Mouse (Mus musculus) spleen, adult 2 months (tissue): ENCODE measurements at regions not wholly inside any gene's neighbourhood (a gene's known extent, or its start where the extent isn't known, plus 50 kb on each side); places are given as distances from the start of the nearest gene placed in this dataset.

ENCODE experiments used
- DNase-seq, 2 experiments: peaks; one replicate each; pipeline versions ENCODE4 v3.0.0 to v3.0.0-alpha.2; 2012 to 2021; ENCODE audit warnings: low spot score in 2 of 2, low read depth in 1 of 2
- H3K27ac ChIP-seq: fragments of 200-500 bp; 2 replicates; pipeline ENCODE4 v1.5.1; 2012; ENCODE audit warnings: low read length, inconsistent platforms; ENCODE audit not compliant: insufficient read depth
- H3K27me3 ChIP-seq: fragments of 200-500 bp; 2 replicates; pipeline ENCODE4 v1.6.1; 2012; ENCODE audit warnings: mild to moderate bottlenecking, moderate library complexity, low read length, inconsistent platforms; ENCODE audit not compliant: control insufficient read depth, insufficient read depth
- H3K36me3 ChIP-seq: fragments of 200-500 bp; 2 replicates; pipeline ENCODE4 v1.6.1; 2012; ENCODE audit warnings: mild to moderate bottlenecking, low read length, inconsistent platforms; ENCODE audit not compliant: control insufficient read depth, insufficient read depth
- H3K4me1 ChIP-seq: fragments of 200-500 bp; 2 replicates; pipeline ENCODE4 v1.6.1; 2011; ENCODE audit warnings: inconsistent platforms; ENCODE audit not compliant: control insufficient read depth, insufficient read depth, insufficient read length
- H3K4me3 ChIP-seq: fragments of 200-500 bp; 2 replicates; pipeline ENCODE4 v1.5.1; 2011; ENCODE audit warnings: mild to moderate bottlenecking, inconsistent platforms; ENCODE audit not compliant: insufficient read depth, insufficient read length; ENCODE audit errors: extremely low read depth
- CTCF ChIP-seq: fragments of 200-500 bp; IDR thresholded peaks from 2 replicates; pipeline ENCODE4 v1.5.1; 2011; ENCODE audit warnings: mild to moderate bottlenecking, inconsistent platforms; ENCODE audit not compliant: insufficient read depth, insufficient read length, insufficient replicate concordance; ENCODE audit errors: extremely low read depth
- POLR2A ChIP-seq: fragments of 200-500 bp; IDR thresholded peaks from 2 replicates; pipeline ENCODE4 v1.6.1; 2011; ENCODE audit warnings: low read depth, low read length, inconsistent platforms
- WGBS: fragments of 180-500 bp; shearing (Covaris S2); methylation state at CpG from one replicate; pipeline ENCODE4 v1.1.7; 2018; 5-methylcytosine and 5-hydroxymethylcytosine counted together

DNA sequence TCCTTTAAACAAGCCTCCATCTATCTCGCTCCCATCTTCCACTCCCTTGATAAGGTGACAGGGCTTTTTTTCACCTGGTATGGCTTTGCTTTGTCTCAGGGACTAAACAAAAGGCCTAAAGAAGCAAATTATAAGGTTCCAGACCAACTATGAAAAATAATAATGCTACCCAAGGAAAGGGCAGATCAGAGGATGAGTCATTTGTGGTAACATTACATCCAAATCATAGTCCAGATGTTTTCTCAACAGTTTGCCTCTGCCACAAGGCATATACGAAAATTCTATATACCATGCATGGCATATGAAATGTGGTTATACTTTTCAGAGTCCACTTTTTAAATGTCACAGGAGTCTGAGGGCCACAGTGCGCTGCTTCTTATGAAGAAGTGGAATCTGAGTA, 302.7 kb downstream of the Lpin1 start:
- no peaks in the 10 kb centered on the region for H3K27me3 ChIP-seq
- no peak for DNase-seq
- no peak overlapping the region for H3K27ac ChIP-seq
- no peak for TF ChIP-seq POLR2A
- no peak for TF ChIP-seq CTCF
- 90% methylated on average over 3 of the region's 3 CpGs for WGBS
- no peaks in the 10 kb centered on the region for H3K36me3 ChIP-seq
- H3K4me3 ChIP-seq = no peak overlapping the region
- H3K4me1 ChIP-seq = no peaks in the 10 kb centered on the region

DNA sequence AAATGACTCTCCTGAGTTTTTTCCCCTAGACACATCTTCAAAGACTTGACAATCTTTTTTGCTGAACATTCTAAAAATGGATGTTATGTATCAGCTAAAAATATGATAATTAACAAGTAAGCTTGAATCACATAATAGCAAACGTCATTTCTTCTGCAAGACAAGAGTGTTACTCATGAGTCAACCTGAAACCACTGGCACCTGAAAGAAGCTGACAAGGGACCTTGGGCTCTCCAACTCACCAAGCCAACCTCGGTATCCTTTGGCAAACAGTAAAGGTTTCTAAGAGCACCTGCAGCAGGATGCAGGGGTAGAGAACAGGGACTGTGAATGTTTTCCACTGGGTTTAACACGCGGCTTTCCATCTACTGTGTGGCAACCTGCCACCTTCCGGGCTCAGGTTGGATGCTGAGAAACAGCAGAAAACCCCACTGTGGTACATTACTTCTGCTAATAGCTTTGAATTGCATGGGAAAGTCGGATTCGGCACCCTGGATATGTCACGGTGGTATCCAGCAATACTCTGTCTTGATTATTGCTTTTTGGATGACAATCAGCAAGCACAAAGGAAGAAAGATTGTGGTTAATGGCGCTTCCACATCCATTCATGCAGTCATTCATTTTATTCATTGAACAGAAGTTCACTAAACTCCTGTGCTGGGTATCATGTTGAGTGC, 305.9 kb downstream of the Lpin1 start:
- no peak overlapping the region for H3K27ac ChIP-seq
- no peak overlapping the region for H3K4me3 ChIP-seq
- WGBS = 85% methylated on average over 9 of the region's 9 CpGs
- H3K4me1 ChIP-seq = no peaks in the 10 kb centered on the region
- H3K27me3 ChIP-seq = no peaks in the 10 kb centered on the region
- H3K36me3 ChIP-seq = no peaks in the 10 kb centered on the region
- no peak for DNase-seq
- TF ChIP-seq POLR2A = no peak
- no peak for TF ChIP-seq CTCF

DNA sequence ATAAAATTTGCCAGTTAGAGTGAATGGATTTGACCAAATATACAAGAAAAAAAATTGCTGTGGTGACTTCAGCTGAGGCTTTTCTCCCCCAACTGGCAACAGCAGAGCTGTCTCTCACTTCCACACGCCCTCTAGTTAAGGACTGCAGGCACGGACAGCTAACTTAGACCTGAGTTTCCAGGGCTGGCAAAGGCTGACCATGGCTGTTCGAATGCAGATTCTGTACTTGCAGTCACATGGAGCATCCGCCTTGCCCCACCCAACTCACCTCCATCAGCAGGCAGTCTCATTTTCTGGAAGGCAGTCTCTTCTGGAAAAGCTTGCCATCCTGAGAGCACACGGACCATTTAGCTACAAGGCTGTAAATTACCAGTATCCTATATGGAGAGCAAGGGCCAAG, 325.7 kb downstream of the Lpin1 start:
- DNase-seq = no peak
- Histone ChIP-seq H3K4me1 (no peaks in the 10 kb centered on the region), H3K4me3 (no peak overlapping the region), H3K27me3 (no peaks in the 10 kb centered on the region), H3K27ac (no peak overlapping the region), H3K36me3 (no peaks in the 10 kb centered on the region)
- WGBS = 89% methylated on average over 5 of the region's 5 CpGs
- TF ChIP-seq POLR2A = no peak
- no peak for TF ChIP-seq CTCF

DNA sequence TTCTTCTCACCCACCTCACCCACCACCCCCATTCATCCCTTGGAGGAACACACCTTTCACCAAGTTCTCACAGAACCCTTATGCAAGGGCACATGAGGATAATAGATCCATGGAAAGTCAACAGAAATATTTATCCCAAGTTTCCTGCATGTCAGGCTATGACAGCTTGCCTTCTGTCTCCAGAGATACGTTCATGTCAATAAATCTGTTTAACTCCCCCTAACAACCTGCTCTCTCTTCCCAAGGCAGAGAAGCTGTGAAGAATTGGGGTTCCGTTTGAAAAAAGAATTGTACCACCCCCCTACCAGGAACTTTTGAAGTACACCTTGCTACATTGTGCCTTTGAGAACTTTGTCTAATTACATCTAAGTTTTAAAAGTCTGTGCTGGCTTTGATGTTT, 331.6 kb downstream of the Lpin1 start:
- no peak for DNase-seq
- WGBS = 90% methylated on average over 2 of the region's 2 CpGs
- Histone ChIP-seq H3K36me3 (no peaks in the 10 kb centered on the region), H3K27ac (no peak overlapping the region), H3K4me3 (no peak overlapping the region), H3K4me1 (no peaks in the 10 kb centered on the region), H3K27me3 (no peaks in the 10 kb centered on the region)
- no peak for TF ChIP-seq CTCF
- TF ChIP-seq POLR2A = no peak

DNA sequence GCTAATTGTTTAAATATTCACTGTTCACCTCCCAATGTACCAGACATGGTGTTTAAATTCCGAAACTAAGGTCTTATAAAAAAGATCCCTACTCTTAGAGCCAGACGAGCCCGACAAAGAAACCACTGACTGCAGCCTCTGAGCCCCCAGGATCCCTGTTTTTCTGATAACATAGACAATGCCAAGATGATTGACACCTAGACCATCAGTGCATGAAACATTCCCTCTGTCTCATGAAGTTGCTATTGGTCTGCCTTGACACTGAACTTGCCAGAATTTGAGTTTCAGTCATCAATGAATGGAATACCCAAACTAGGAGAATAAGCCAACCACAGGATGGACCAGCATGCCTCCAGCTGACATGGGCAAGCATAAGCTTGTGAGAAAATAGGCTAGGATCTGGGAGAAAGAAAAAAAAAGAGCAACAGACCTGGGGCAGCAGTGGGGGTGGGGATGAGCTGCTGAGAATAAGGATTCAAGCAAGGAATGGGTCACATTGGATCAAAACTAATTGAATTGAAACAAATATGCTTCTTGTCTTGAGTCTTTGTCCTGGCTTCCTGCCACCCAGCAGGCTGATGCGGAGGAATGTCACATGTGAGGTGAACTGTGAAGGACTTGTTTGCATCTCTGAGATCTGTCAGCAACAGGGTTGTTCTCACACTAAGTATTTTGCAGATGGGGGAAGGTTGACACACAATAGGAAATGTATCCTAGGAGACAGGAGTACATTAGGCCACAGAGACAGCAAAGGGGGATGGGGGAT, 333.0 kb downstream of the Lpin1 start:
- 83% methylated on average over 4 of the region's 4 CpGs for WGBS
- Histone ChIP-seq H3K27me3 (no peaks in the 10 kb centered on the region), H3K27ac (no peak overlapping the region), H3K4me1 (no peaks in the 10 kb centered on the region), H3K4me3 (no peak overlapping the region), H3K36me3 (no peaks in the 10 kb centered on the region)
- DNase-seq = no peak
- no peak for TF ChIP-seq POLR2A
- no peak for TF ChIP-seq CTCF

DNA sequence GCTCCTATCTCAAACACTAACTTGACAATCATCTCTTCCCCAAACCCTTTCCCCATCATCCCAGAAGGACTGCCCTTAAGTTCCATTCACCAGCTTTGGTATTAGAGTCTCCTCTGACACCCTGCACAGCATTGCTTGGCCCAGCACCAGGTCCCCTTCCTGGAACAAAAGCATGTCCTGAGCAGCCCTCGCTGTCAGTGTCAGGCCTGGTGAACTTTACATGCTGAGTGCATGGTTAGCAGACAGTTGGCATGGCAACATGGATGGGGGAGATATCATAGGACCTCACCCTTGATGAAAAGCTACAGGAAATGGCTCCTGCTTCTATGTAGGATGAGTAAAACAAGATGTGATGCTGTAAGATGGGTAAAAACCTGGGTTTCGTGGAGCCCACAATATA, 333.6 kb downstream of the Lpin1 start:
- WGBS = 78% methylated on average over 2 of the region's 2 CpGs
- H3K4me1 ChIP-seq = no peaks in the 10 kb centered on the region
- DNase-seq = no peak
- H3K4me3 ChIP-seq = no peak overlapping the region
- TF ChIP-seq CTCF (no peak), POLR2A (no peak)
- H3K27me3 ChIP-seq = no peaks in the 10 kb centered on the region
- H3K36me3 ChIP-seq = no peaks in the 10 kb centered on the region
- no peak overlapping the region for H3K27ac ChIP-seq

DNA sequence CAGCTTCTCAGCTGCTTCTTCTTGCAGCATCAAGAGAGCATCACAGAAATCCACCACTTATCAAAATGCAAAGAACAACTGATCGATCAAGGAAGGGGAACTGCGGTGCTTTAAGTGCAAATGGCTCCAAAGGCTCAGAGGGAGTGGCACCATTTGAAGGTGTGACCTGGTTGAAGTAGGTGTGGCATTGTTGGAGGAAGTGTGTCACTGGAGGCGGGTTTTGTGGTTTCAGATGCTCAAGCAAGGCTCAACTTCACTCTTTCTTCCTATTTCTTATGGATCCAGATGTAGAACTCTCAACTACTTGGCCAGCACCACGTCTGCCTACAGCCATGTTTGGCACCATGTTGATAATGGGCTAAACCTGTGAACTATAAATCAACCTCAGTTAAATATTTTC, 334.5 kb downstream of the Lpin1 start:
- 77% methylated on average over 4 of the region's 4 CpGs for WGBS
- Histone ChIP-seq H3K27me3 (no peaks in the 10 kb centered on the region), H3K27ac (no peak overlapping the region), H3K36me3 (no peaks in the 10 kb centered on the region), H3K4me3 (no peak overlapping the region), H3K4me1 (no peaks in the 10 kb centered on the region)
- no peak for DNase-seq
- no peak for TF ChIP-seq POLR2A
